Mouse (Mus musculus): Measurements from ENCODE around the gene Mplkip.

- TF ChIP-seq CTCF (IDR thresholded peaks at IDR 0.05; ENCODE audit: low read depth) (no peak), EP300 (IDR thresholded peaks at IDR 0.05; ENCODE audit: low read depth) (no peak)
These were observed 13.9 kb downstream of the Mplkip start for GRCm38 (mm10) chr13:17708784-17709311.

Data from liver, postnatal 0 days (tissue).